Mouse (Mus musculus): ENCODE data around the gene Hnrnpf.

The Hnrnpf gene

DNA sequence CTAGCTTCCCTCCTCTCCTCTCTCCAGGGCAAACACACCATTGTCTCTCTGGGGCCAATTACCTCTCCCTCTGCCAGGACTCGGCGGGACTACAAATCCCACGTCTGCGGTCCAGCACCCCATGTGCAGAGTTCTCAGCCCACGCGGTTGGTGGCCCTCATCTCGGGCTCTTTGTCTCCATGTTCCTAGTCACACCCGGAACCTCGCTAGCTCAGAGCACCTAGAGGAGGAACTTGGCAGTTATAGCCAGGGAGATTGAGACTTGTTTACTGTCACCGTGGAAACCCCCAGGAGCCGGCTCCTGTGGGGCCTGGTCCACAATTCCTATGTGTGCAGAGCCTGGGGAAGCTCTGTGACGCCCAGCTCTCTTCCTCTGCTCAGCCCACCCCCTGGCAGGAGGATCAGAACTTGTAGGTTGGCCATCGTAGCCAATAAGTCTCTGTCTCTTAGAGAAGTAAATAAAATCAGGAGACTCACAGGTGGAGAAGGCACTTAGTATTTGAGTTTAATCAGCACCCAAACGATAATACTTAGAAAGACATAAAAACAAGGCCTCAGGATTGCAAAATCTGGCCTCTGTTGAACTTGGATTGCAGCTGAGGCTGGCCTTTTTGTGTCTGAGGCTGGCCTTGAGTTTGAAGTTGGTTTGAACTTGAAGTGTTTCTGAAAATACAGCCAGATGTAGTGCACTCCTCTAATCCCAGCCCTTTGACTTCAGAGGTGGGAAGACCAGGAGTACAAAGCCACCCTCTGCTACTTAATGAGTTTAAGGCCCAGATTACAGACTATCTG is 8.6 kb upstream of the Hnrnpf start:
- DNase-seq (ENCODE audit: low spot score in 2 of 2): no peak

DNA sequence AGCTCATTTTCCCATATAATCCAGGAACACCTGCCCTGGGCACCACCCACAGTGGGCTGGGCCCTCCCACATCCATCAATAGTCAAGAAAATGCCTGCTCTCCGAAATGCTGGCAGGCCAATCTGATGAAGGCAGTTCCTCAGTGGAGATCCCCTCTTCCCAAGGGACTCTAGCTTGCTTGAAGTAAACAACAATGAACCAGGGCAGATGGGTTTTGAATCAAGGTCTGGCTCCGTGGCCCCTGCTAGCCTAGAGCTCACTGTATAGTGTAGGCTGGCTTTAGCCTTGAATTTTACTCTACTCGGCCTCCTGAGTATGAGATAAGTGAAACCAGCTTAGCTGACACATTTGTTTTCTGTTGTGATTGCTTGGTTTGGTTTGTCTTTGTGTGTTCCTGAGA is 7.7 kb upstream of the Hnrnpf start:
- no peak for DNase-seq (ENCODE audit: low spot score in 2 of 2)

DNA sequence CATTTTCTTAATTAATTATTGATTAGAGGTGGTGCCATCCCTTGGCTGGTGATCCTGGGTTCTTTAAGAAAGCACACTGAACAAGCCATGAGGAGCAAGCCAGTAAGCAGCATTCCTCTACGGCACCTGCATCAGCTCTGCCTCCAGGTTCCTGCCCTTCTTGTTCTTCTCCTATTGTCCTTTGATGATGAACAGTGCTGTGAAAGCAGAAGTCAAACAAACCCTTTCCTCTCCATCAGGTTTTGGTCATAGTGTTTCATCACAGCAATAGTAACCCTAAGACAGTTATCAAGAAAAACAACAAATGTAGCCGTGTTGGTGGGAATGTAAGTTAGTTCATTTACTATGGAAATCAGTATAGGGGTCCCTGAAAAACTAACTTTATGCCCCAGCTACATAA is 6.7 kb upstream of the Hnrnpf start:
- DNase-seq (ENCODE audit: low spot score in 2 of 2): no peak

DNA sequence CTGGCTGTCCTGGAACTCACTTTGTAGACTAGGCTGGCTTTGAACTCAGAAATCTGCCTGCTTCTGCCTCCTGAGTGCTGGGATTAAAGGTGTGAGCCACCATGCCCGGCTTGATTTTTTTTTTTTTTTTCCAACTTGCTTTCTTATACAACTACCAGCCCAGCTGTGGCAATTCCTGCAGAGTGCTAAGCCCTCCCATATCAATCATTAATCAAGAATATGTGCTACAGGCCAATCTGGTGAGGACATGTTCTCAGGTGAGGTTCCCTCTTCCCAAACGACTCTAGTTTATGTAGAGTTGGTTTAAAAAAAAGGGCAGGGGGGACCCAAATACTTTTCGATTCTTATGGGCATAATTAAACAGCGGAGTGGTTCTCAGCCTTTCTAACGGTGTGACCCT is 2.3 kb upstream of the Hnrnpf start:
- DNase-seq (ENCODE audit: low spot score in 2 of 2): no peak

DNA sequence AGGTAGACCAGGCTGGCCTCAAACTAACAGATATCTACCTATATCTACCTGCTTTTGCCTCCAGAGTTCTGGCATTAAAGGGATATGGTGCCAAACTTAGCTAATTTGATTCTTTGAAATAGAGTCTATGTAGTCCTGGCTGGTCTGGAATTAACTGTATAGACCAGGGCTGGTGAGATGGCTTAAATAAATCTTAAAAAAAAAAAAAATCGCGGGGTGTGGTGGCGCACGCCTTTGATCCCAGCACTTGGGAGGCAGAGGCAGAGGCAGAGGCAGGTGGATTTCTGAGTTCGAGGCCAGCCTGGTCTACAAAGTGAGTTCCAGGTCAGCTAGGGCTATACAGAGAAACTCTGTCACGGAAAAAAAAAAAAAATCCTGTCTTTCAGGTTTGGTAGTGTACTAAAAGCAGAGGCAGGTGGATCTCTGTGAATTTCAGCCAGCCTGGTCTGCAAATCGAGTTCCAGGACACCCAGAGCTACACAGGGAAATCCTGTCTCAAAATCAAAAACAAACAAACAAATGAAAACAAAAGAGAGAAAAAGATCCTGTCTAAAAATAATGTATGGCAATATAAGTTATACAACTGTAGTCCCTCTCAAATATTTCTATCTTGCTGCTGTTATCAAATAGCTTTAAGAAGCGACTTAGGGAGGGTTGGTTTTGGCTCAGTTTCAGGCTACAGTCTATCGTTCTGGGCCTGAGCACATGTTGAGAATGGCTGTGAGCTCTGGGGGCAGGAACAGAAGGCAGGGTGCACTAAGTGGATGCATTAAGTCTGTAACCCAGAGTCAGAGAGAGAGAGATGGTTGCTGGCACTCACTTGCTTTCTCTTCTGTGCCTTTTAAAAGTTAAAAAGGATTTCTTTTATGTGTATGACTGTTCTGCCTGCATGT is 1.6 kb downstream of the Hnrnpf start:
- DNase-seq (ENCODE audit: low spot score in 2 of 2): no peak

DNA sequence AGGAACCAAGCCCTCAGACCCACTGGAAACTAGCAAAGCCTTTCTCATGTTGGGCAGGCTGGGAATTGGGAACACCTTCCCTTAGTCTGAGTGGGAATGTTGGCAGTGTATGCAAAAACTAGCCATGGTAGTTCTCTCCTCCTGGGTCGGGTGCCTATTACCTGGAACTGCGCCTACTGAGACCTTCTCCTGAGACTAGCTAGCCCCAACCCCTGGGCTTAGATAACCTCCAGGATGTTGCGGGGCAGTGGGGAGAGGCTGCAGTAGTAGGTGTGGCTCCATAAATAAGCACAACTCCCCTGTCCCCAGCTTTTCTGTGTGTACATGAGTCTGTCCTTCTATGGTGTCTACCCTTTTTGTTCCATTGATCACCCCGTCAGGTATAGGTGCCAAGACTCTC is 2.4 kb downstream of the Hnrnpf start:
- DNase-seq (ENCODE audit: low spot score in 2 of 2): no peak

DNA sequence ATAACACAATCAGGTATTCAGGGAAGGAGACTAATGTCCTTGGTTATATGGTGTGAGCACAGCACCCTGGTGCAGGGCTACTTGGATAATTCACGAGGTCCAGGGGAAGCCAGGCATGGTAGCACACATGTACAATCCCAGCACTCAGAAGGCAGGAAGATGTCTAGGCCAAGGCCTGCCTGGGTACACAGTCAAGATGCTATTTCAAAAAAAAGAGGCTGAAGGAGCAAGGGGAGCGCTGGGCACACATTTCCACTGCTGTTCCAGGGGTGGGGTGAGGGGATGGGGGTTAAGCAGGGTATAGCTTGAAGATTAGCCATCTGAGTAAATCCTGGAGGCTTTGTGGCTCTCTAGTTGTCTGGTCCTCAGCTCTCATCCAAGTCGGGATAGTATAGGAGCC is 3.7 kb downstream of the Hnrnpf start:
- DNase-seq (ENCODE audit: low spot score in 2 of 2): no peak

DNA sequence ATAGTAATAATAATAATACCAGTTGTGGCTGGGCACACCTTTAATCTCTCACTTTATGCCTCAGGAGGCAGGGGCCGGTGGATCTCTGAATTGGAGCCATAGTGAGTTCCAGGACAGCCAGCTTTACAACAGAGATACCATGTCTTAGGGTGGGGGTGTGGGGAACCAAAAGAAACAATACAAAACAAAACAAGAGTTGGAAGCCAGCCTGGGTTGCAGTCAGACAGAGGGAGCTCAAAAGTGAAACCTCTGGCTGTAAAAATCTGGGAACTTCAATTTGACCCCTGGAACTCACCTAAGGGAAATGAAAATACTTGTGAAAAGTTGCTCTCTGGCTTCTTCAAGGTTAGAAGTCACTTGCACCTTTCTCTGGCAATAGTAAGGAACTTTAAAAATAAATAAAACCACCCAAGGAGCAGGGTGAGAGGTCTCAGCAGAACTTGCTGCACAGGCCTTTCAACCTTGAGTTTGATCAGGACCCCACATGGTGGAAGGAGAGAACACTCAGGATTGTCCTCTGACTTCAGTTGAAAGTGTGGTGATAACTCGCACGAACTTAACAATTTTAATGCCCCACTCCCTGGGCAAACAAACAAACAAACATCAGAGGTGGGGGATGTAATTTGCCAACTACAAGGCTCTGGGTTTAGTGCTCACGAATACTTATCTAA is 5.3 kb downstream of the Hnrnpf start:
- DNase-seq (ENCODE audit: low spot score in 2 of 2): no peak

DNA sequence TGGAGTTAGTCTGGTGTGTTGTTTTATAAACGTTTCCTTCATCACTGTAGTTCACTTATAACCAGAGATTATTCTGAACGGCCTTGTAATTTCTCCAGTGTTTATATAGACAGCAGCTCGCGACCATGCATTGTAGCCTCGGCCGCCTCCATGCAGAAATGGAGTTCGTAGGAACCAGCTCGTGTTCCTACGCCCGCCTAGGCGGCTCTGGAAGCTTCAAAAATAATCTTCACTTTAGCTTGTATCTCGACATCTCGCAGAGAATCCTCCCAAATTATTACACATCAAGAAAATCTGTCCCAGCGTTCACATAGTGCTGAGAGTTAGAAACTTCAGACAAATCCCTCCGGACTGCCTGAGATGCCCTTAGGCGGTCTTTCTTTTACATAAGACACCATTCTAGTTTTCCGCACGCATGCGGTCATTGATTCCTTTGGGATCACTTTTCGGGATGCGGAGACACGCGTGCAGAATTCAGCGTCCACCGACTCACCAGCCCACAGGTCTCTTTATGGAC is 5.9 kb downstream of the Hnrnpf start:
- DNase-seq (ENCODE audit: low spot score in 2 of 2): peak in 1 of 2 experiments; percentile 34

DNA sequence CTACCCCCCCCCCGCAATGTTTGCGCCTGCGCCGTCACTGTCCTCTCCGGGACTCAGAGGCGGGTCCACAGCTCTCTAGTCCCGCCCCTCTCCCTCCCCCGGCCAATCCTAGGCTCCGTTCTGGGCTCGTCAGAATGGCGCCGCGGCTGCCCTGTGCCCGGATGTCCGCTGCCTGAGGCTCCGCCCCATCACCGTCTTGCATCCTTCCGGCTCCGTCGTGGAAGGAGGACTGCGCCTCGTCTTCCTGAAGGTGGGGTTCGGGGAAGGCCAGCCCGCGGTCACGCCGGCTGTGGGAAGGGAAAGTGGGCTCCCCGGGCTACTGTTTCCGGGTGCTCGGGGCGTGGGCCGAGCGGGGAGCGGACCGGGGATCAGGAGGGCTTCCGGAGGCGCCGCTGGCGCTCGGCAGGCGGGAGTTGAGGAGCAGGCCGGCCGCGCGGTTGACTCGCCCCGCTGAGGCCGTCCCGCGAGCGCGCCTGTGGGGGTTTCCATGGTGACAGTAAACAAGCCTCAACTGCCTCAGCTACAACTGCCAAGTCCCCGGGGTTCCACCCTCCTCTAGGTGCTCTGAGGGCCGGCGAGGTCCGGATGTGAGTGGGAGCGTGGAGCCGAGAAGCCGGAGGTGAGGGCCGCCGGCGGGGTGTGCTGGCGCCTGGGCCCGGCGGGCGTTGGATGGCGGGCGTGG is 6.6 kb downstream of the Hnrnpf start:
- DNase-seq (ENCODE audit: low spot score in 2 of 2): peak; percentile 96 to 97

DNA sequence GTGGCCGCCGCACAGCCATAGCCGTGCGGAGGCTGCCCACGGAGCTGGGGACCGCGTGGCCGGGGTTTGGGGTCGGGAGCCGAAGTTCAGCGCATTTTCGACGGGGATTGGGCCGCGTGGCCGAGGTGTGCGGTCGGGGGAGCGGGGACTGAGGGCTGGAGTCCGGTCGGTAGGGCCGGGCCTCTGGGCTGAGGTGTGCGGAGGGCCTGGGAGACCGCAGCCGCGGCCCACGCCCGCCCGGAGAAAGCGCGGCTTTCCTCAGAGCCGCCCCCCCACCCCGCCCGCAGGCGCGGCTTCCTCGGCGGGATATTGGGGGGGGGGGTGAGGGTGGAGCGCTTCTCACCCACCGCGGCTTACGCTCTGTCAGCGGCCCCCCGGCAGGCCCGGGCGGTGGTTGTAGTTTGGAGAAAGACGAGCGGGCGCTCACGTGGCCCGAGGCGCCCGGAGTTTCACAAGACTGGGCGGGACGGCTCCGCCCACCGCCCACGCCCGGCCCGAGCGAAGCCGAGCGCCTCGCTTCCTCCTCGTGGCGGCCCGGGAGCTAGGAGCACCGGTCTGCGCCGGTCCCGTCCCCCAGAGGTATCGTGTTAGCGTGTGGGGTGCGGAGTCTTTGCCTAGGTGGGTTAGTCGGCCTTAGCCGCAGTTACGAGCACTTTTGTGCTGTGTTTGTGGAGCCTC is 7.3 kb downstream of the Hnrnpf start:
- DNase-seq (ENCODE audit: low spot score in 2 of 2): peak; percentile 88 to 94

DNA sequence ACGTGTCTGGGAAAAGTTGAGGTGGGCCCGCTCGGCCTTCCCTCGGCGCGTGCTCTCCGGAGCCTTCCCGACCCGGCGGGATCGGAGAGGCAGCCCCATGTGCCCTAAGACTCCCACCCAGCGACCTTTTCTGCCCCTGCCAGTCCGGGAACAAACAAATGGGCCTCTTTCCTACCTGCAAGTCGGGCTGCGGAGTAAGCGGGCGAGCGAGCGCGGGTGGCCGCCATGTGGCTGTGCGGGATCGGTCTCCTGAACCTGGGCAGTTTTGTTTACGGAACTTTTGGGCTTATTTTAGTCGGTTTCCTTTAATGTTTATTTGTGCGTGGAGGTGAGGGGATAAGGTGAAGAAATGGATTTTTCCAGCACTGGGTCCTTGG is 7.8 kb downstream of the Hnrnpf start:
- DNase-seq (ENCODE audit: low spot score in 2 of 2): no peak

DNA sequence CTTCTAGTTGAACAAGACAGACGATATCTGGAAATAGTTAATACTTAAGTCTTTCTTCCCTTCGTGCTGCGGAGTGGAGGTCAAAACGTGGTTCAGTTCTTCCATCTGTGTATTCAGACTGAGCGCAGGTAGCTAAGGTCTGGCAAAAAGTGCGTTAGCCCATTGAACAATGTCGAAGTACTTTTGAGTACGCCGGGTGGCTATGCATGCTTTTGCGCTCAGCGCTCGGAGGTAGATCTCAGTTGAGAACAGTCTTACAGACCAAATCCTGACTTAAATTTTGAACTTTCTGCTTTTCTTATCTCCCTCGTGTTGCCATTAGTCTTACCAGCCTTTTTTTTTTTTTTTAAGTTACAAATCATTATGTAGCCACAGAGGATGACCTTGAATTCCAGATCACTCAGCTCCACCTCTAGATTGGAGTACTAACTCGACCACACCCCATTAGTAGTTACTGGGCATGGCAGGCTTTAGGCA is 8.3 kb downstream of the Hnrnpf start:
- no peak for DNase-seq (ENCODE audit: low spot score in 2 of 2)

DNA sequence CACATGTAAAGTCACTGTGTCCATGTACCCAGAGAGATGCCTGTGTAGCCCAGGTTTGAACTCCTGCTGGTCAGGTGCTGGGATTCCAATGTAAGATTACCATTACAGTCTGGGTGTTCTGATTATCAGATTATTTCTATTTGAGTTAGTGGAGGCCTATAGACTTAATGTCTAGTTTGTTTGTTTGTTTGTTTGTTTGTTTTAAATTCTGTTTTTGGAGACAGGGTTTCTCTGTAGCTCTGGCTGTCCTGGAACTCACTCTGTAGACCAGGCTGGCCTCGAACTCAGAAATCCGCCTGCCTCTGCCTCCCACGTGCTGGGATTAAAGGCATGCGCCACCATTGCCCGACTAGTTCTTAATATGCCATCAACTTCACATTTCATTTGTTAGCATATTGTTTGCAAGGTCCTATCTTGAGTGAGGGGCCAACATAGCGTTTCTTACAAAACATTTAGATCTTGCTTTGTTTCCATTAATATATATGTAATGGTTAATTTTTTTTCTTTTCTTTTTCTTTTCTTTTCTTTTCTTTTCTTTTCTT is 10.1 kb downstream of the Hnrnpf start:
- DNase-seq (ENCODE audit: low spot score in 2 of 2): no peak

DNA sequence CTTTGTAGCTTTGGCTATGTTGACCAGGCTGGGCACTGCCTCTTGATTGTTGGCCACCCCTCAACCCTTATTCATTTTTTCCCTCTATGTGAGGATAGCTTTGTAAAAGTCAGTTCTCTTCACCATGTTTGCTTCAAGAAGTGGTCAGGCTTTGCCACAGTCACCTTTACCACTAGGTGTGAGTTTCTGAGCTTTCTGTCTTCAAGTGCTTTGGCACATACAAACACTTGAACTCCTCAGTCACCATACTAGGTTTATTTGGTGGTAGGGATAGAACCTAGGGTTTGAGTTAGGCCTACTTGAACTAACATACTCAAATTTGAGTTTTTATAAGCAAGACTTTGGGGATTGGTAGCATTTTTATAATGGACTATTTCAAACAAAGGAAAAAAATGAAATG is 14.4 kb downstream of the Hnrnpf start:
- DNase-seq (ENCODE audit: low spot score in 2 of 2): no peak

DNA sequence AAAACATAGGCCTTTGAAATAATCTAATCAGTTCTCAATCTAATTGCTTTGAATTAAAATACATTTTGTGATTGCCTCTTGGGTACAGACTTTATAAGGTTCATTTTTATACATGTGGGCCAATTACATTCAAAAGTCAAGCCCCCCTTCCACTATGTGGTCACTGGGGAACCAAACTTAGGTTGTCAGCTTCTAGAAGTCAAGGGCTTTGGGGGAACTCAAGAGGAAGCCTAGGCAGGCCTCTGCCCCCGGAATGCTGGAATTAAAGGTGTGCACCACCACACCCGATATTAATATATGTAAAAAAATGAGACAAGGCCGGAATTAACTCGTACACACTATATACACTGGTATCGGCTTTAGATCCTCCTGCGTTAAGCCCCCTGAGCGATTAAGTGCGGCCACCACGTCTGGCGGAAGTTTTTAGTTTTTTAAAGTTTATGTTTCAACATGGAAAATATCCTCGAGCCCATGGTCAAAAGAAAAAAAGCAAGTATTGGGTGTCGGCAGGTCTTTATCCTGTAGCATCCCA is 16.1 kb downstream of the Hnrnpf start:
- DNase-seq (ENCODE audit: low spot score in 2 of 2): no peak

DNA sequence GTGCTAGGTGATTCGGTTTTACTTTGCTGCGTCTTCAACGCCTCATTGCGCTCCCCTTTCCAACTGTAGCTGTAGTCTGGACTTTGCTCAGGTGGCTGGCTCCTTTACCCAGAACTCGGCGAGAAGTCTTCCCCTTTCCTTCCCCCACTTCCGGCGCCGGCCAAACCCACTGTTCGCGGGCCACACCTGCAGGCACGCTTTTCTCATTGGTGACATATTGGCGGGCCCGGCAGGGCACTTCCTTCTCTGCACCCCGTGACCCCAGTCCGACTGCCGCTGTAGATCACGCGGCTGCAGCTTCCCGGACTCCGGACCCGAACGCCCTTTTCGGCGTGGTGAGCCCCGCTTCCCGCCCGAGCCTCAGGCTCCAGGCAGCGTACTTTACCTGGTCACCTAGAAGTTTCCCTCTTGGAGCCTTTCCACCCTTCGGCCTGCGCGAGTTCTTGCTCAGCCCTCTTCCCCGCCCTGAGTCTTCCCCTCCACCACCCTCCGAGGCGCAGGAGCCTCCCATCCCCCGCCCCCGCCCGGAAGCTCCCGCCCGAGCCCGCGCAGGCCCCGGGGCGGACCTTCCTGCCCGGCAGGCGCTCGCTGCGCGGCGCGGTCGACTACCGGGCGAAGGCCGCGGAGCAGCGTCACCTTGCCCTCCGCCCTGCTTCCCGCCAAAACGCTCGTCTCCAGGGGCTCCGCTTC is 16.8 kb downstream of the Hnrnpf start:
- DNase-seq (ENCODE audit: low spot score in 2 of 2): peak; percentile 88 to 92

DNA sequence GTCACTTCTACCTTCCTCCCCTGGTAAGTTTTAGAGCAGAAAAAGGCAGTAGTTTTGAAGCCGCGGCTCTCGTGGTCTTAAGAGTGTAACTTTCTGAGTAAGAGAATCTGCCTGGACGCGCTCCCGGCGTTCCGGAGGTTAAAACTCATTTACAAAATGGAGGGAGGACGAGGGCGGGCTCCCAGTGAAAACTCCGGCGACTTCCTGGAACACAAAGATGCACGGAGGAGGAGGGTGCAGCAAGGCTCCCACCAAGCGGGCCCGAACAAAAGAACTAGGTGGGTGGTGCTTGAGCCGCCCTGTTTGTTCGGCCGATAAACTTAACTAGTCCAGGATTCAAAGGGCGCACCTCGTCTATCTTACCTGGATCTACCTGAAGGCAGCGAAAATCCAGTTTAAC is 17.5 kb downstream of the Hnrnpf start:
- peak; percentile 65 to 83 for DNase-seq (ENCODE audit: low spot score in 2 of 2)

DNA sequence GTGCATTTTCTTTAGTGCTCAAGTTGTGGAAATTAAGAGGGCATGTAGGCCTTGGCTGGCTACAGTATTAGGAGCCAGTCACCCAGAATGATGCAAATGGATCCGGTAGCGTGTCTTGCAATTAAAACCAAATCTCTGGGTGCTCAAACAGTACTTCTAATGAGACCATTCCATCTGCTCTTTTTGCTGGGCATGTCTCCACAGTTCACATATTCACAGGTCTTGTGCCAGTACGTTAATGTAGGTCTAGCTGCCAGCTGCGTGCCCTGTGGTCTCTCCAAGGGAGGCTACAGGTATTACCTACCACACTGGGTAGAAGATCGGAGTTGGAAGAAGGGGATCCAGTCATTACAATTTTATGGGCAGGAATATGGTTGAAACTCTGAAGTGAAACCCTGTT is 17.9 kb downstream of the Hnrnpf start:
- no peak for DNase-seq (ENCODE audit: low spot score in 2 of 2)
